8 mouse cellular contexts compared by ENCODE assay signal in genomic region chr16:78375222-78375621, GRCm38 (mm10). TPM values are rescaled to one million over a fixed set of nuclear protein-coding genes. Genes with fewer than 3 reads are reported as not detected.
DNase-seq lines count a peak whose midpoint lies in the region; ATAC-seq and TF ChIP-seq lines count a peak whose summit lies in the region.

No protein-coding gene starts in this region.

- DNase-seq in cerebellum, postnatal 14 days: peak; percentile 2 to 4
- no peak for DNase-seq in cerebellum, postnatal 36 days
- no peak for DNase-seq in ES-E14 (ENCODE audit: low read depth, low spot score)
- DNase-seq in intestine, embryonic 14.5 days (ENCODE audit: low spot score): peak; percentile 69
- peak; percentile 19 for DNase-seq in midbrain, embryonic 10.5 days (ENCODE audit: low spot score)
- DNase-seq in thymus, adult 2 months: peak; percentile 34
- DNase-seq in adrenal gland, adult 18-20 months (ENCODE audit: low spot score in 2 of 2): no peak

- peaks cover 8% of the 10 kb centered on the region for H3K36me3 ChIP-seq in ES-E14 (ENCODE audit: control insufficient read depth, insufficient read depth, low read length, poor library complexity, severe bottlenecking)
- H3K36me3 ChIP-seq in intestine, embryonic 14.5 days (ENCODE audit: control insufficient read depth, insufficient read depth, low read length): peaks cover 18% of the 10 kb centered on the region
- H3K36me3 ChIP-seq in midbrain, embryonic 10.5 days: peaks cover 27% of the 10 kb centered on the region
- H3K36me3 ChIP-seq in thymus, adult 2 months (ENCODE audit: control insufficient read depth, insufficient read depth, low read length): no peaks in the 10 kb centered on the region; the same call in 1 of the 2 replicates

- H3K4me3 ChIP-seq in ES-E14 (ENCODE audit: insufficient read depth in 1 of 2, low read depth in 1 of 2, low read length in 2 of 2, poor library complexity in 1 of 2, severe bottlenecking in 1 of 2): peak overlapping the region; percentile 71 to 98
- H3K4me3 ChIP-seq in intestine, embryonic 14.5 days (ENCODE audit: low read depth, low read length): peak overlapping the region; percentile 92
- H3K4me3 ChIP-seq in midbrain, embryonic 10.5 days: peak overlapping the region; percentile 89
- no peak overlapping the region for H3K4me3 ChIP-seq in thymus, adult 2 months (ENCODE audit: control insufficient read depth, insufficient read depth, low read length)

- no peak overlapping the region for H3K27ac ChIP-seq in ES-E14 (ENCODE audit: insufficient read depth, low read depth, low read length, poor library complexity, severe bottlenecking)
- H3K27ac ChIP-seq in intestine, embryonic 14.5 days (ENCODE audit: low read depth): no peak overlapping the region
- peak overlapping the region; percentile 98 for H3K27ac ChIP-seq in midbrain, embryonic 10.5 days (replicated peaks)
- H3K27ac ChIP-seq in thymus, adult 2 months (ENCODE audit: control insufficient read depth, insufficient read depth, low read length): no peak overlapping the region

- no peaks in the 10 kb centered on the region for H3K9me3 ChIP-seq in ES-E14 (ENCODE audit: control insufficient read depth, insufficient read depth, low read depth, low read length)
- no peaks in the 10 kb centered on the region for H3K9me3 ChIP-seq in intestine, embryonic 14.5 days (ENCODE audit: control insufficient read depth, low read length)
- no peaks in the 10 kb centered on the region for H3K9me3 ChIP-seq in midbrain, embryonic 10.5 days (replicated peaks)

- H3K4me2 ChIP-seq in intestine, embryonic 14.5 days (ENCODE audit: low read length): peak overlapping the region; percentile 65

- TF ChIP-seq CTCF in thymus, adult 2 months (IDR thresholded peaks at IDR 0.05; ENCODE audit: borderline replicate concordance, control insufficient read depth, extremely low read depth, insufficient read depth, low read length, poor library complexity): no peak

- H3K4me1 ChIP-seq in ES-E14 (ENCODE audit: control insufficient read depth in 2 of 2, insufficient read depth in 2 of 2, low read length in 2 of 2, poor library complexity in 1 of 2): peaks cover 3 to 5% of the 10 kb centered on the region in 2 experiments; a peak in 3 of 4 replicates
- H3K4me1 ChIP-seq in intestine, embryonic 14.5 days (replicated peaks; ENCODE audit: control insufficient read depth, insufficient read depth, low read length): peaks cover 10% of the 10 kb centered on the region
- H3K4me1 ChIP-seq in midbrain, embryonic 10.5 days: peaks cover 26% of the 10 kb centered on the region
- peaks cover 10% of the 10 kb centered on the region for H3K4me1 ChIP-seq in thymus, adult 2 months (replicated peaks; ENCODE audit: control insufficient read depth, insufficient read depth, low read length)

- no peak for TF ChIP-seq POLR2A in thymus, adult 2 months (IDR thresholded peaks at IDR 0.05; ENCODE audit: control insufficient read depth, extremely low read depth, insufficient read depth, low read length, poor library complexity)

- H3K27me3 ChIP-seq in intestine, embryonic 14.5 days (replicated peaks; ENCODE audit: control insufficient read depth, insufficient read depth, low read length): no peaks in the 10 kb centered on the region
- no peaks in the 10 kb centered on the region for H3K27me3 ChIP-seq in midbrain, embryonic 10.5 days (ENCODE audit: low read depth, poor library complexity, severe bottlenecking)
- H3K27me3 ChIP-seq in thymus, adult 2 months (ENCODE audit: control insufficient read depth, insufficient read depth, low read length): no peaks in the 10 kb centered on the region

- 45% methylated on average over 10 of the region's 10 CpGs for WGBS in intestine, embryonic 14.5 days
- WGBS in midbrain, embryonic 10.5 days: 61% methylated on average over 10 of the region's 10 CpGs
- 19% methylated on average over 10 of the region's 10 CpGs for WGBS in thymus, adult 2 months

- 0 out of 2 replicates have a peak, but pooled peaks have one; percentile 29 for ATAC-seq in erythroblast, adult 5-6 weeks (replicated peaks; ENCODE audit: low FRiP score, poor library complexity, severe bottlenecking)
- no peak for ATAC-seq in intestine, embryonic 14.5 days (replicated peaks; ENCODE audit: low FRiP score, low TSS enrichment, low read depth)

- in situ Hi-C loops in ES-E14 (cut with MboI; ENCODE audit: low sequenced_read_pairs in 2 of 2, unreplicated experiment in 2 of 2): no loop called here

- H3K9ac ChIP-seq in ES-E14 (ENCODE audit: insufficient read depth, low read depth, low read length, poor library complexity, severe bottlenecking): peak overlapping the region; percentile 57
- H3K9ac ChIP-seq in intestine, embryonic 14.5 days (ENCODE audit: low read length): peak overlapping the region; percentile 98

TF ChIP-seq in ES-E14, 5 proteins besides CTCF, POLR2A, EP300 and RAD21:
- TF ChIP-seq CHD2 (IDR thresholded peaks at IDR 0.05; ENCODE audit: low read depth, low read length): no peak

RNA-seq across cellular contexts. Expression of gene Btg3, which starts 1.8 kb away (rescaled TPM):
- total RNA-seq in ES-E14 (2012; rRNA removed): 14.3 and 27.9 TPM in 2 replicates
- 23.1 and 27.8 TPM in 2 replicates for total RNA-seq in erythroblast, adult 5-6 weeks (2015; ENCODE audit: low replicate concordance)
- 5.3 and 14.2 TPM in 2 replicates for total RNA-seq in erythroblast, adult 5-6 weeks (2017; ENCODE audit: low replicate concordance)
- polyA plus RNA-seq in intestine, embryonic 14.5 days (2014; fragmentation: Nextera tagmentation; extraction: Ambion mirVana): 37.1 and 40.5 TPM in 2 replicates
- 40.0 and 43.6 TPM in 2 replicates for polyA plus RNA-seq in midbrain, embryonic 10.5 days (2016; fragmentation: Nextera tagmentation; extraction: Ambion mirVana)
- polyA plus RNA-seq in thymus, adult 2 months (2012; rRNA removed): 2.8 and 3.5 TPM in 2 replicates
- 10 to 100 TPM; 32.0 to 47.9 TPM for total RNA-seq in adrenal gland, adult 18-20 months (2021)

Comparison
In these comparisons a context has a peak if more than half of its experiments do, and no peak if none do; other contexts are left out.
1. DNase-seq: peak in cerebellum, postnatal 14 days (2 of 2), intestine, embryonic 14.5 days (single experiment), midbrain, embryonic 10.5 days (single experiment) and thymus, adult 2 months (single experiment); none in cerebellum, postnatal 36 days (0 of 2), ES-E14 (single experiment) and adrenal gland, adult 18-20 months (0 of 2).